Mouse (Mus musculus) limb, embryonic 11.5 days (tissue): ENCODE data around the gene Izumo1r. TPM values are rescaled to one million over a fixed set of nuclear protein-coding genes. Genes with fewer than 3 reads are reported as not detected.

Experiments
- ATAC-seq: fragments of 200-750 bp; cut with Nextera tagmentation; 2 replicates; pipeline ENCODE4 v1.8.0; 2017; ENCODE audit warnings: low read depth; ENCODE audit not compliant: insufficient number of reproducible peaks, low FRiP score, low TSS enrichment
- DNase-seq: peaks from one replicate; pipeline ENCODE4 v3.0.0-alpha.2; 2015; ENCODE audit warnings: low spot score
- H3K27ac ChIP-seq: fragments of 300-500 bp; sonication (generic); replicated peaks from 2 replicates; pipeline ENCODE4 v1.5.1; 2014; ENCODE audit warnings: low read depth, mild to moderate bottlenecking, low read length
- H3K27me3 ChIP-seq: fragments of 300-500 bp; sonication (generic); 2 replicates; pipeline ENCODE4 v1.6.1; 2014; ENCODE audit warnings: mild to moderate bottlenecking, low read length, mixed read lengths; ENCODE audit not compliant: control insufficient read depth, insufficient read depth
- H3K36me3 ChIP-seq: fragments of 300-500 bp; sonication (generic); 2 replicates; pipeline ENCODE4 v1.6.1; 2014; ENCODE audit warnings: mild to moderate bottlenecking, low read length, moderate library complexity, mixed read lengths; ENCODE audit not compliant: control insufficient read depth, insufficient read depth
- H3K4me1 ChIP-seq: fragments of 300-500 bp; sonication (generic); 2 replicates; pipeline ENCODE4 v1.6.1; 2014; ENCODE audit warnings: low read length, mixed read lengths; ENCODE audit not compliant: control insufficient read depth, insufficient read depth
- H3K4me2 ChIP-seq: fragments of 300-500 bp; sonication (generic); 2 replicates; pipeline ENCODE4 v1.6.1; 2014; ENCODE audit warnings: low read depth, mild to moderate bottlenecking, moderate library complexity; ENCODE audit not compliant: severe bottlenecking
- H3K4me3 ChIP-seq: fragments of 300-500 bp; sonication (generic); 2 replicates; pipeline ENCODE4 v1.5.1; 2014; ENCODE audit warnings: low read depth, low read length
- H3K9ac ChIP-seq: fragments of 300-500 bp; sonication (generic); 2 replicates; pipeline ENCODE4 v1.6.1; 2014; ENCODE audit warnings: mild to moderate bottlenecking, low read length
- H3K9me3 ChIP-seq: fragments of 300-500 bp; sonication (generic); 2 replicates; pipeline ENCODE4 v1.6.1; 2016; ENCODE audit warnings: low read length; ENCODE audit not compliant: control insufficient read depth
- WGBS: fragments of 180-500 bp; shearing (Covaris S2); extraction: QIAGEN DNeasy Blood & Tissue Kit; methylation state at CpG from one replicate; pipeline ENCODE4 v1.1.7; 2014; 5-methylcytosine and 5-hydroxymethylcytosine counted together
- polyA plus RNA-seq: library from polyadenylated mRNA; unstranded; fragments of >200 nt; fragmentation: Nextera tagmentation; extraction: Ambion mirVana; gene quantifications from 2 replicates; pipeline ENCODE4 v1.2.1, GENCODE M21; 2014

The Izumo1r gene
- polyA plus RNA-seq, 1 experiment from 2014 or later, result not detected

DNA sequence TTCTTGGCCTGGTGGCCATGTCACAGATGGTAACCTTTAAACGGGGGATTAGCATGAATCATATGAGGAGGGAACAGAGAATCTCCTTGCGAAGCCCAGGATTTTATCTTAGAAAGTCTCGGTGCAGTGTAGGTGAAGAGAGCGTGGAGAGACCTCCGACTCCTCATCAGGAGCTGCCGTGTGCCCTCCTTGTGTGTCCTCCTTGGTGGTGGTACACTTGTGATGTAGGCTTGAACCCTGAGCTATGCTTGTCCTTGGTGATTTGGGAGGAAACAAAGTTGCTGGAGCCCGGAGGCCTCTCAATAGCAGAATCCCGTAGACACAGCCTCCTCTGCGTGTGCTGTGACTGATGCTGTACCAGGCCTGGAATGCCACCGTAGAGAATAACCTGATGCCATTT, 32.9 kb downstream of the Izumo1r start:
- WGBS, result 88% methylated on average over 10 of the region's 10 CpGs
- H3K27ac ChIP-seq, result no peak overlapping the region
- no peaks in the 10 kb centered on the region for H3K4me1 ChIP-seq
- no peak overlapping the region for H3K9ac ChIP-seq
- H3K4me3 ChIP-seq, result no peak overlapping the region
- H3K9me3 ChIP-seq, result no peaks in the 10 kb centered on the region
- no peak for ATAC-seq
- no peaks in the 10 kb centered on the region for H3K27me3 ChIP-seq
- no peaks in the 10 kb centered on the region for H3K36me3 ChIP-seq
- no peak overlapping the region for H3K4me2 ChIP-seq
- no peak for DNase-seq

DNA sequence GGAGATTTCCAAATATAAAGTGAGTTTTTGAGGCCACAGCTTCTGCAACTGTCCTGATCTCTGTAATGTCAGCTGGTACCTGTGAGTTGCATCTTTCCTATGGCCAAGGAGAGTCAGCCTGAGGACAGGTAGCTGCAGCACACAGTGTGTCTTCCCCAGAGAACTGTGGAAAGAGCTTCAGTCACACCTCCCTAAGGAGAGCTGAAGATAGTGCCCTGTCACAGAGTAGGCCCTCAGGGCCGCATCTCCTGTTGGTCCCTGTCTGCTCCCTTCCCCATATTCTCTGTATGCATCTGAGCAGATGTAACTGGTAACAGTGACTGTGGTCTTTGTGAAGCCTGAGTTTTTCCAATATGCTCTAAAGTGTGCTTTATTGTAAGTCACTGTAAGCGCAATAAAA, 33.4 kb downstream of the Izumo1r start:
- Histone ChIP-seq H3K4me2 (no peak overlapping the region), H3K27ac (no peak overlapping the region), H3K27me3 (no peaks in the 10 kb centered on the region), H3K4me1 (no peaks in the 10 kb centered on the region), H3K36me3 (no peaks in the 10 kb centered on the region), H3K4me3 (no peak overlapping the region), H3K9me3 (no peaks in the 10 kb centered on the region), H3K9ac (no peak overlapping the region)
- 87% methylated on average over 2 of the region's 2 CpGs for WGBS
- DNase-seq (no peak), ATAC-seq (no peak)

- Histone ChIP-seq H3K4me2 (no peak overlapping the region), H3K27ac (no peak overlapping the region), H3K4me3 (no peak overlapping the region), H3K9me3 (no peaks in the 10 kb centered on the region), H3K9ac (no peak overlapping the region), H3K4me1 (no peaks in the 10 kb centered on the region), H3K36me3 (no peaks in the 10 kb centered on the region), H3K27me3 (no peaks in the 10 kb centered on the region)
- 94% methylated on average over 8 of the region's 8 CpGs for WGBS
- ATAC-seq (no peak), DNase-seq (no peak)
Measured at GRCm38 (mm10) chr9:14868326-14868725, 35.4 kb downstream of the Izumo1r start.

GRCm38 (mm10) chr9:14866957-14867356, 36.8 kb downstream of the Izumo1r start:
- no peaks in the 10 kb centered on the region for H3K36me3 ChIP-seq
- 35% methylated on average over 7 of the region's 7 CpGs for WGBS
- DNase-seq, result peak; percentile 55
- H3K9me3 ChIP-seq, result no peaks in the 10 kb centered on the region
- H3K4me2 ChIP-seq, result no peak overlapping the region
- H3K9ac ChIP-seq, result no peak overlapping the region
- no peak overlapping the region; the same call in 1 of the 2 replicates for H3K27ac ChIP-seq
- H3K27me3 ChIP-seq, result no peaks in the 10 kb centered on the region
- H3K4me3 ChIP-seq, result no peak overlapping the region
- ATAC-seq, result no peak
- no peaks in the 10 kb centered on the region for H3K4me1 ChIP-seq

DNA sequence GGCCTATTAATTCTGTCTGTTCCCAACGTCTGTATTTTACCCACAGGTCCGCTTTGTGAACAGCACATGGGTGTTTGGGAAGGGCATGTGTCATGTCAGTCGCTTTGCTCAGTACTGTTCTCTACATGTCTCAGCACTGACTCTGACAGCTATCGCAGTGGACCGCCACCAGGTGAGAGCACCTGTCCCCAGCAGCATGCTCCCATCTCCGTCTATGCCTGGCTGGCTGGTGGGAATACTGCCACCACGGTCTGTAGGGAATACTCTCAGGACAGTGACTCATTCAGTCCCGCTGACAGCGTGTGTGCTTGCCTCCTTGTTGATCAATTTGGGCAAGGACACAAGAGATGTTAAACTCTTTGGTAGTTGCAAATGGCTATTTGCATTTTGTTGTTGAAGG, 39.0 kb downstream of the Izumo1r start:
- Histone ChIP-seq H3K36me3 (no peaks in the 10 kb centered on the region), H3K4me1 (peaks cover 5% of the 10 kb centered on the region; the same call in 1 of the 2 replicates), H3K9ac (no peak overlapping the region), H3K9me3 (no peaks in the 10 kb centered on the region; the same call in 1 of the 2 replicates), H3K27ac (no peak overlapping the region), H3K27me3 (peaks cover 13% of the 10 kb centered on the region), H3K4me2 (no peak overlapping the region), H3K4me3 (no peak overlapping the region)
- WGBS, result 85% methylated on average over 9 of the region's 9 CpGs
- ATAC-seq (no peak), DNase-seq (no peak)

GRCm38 (mm10) chr9:14863126-14863525, 40.6 kb downstream of the Izumo1r start:
- Histone ChIP-seq H3K36me3 (no peaks in the 10 kb centered on the region), H3K4me2 (no peak overlapping the region), H3K27ac (no peak overlapping the region), H3K4me1 (peaks cover 6% of the 10 kb centered on the region; the same call in 1 of the 2 replicates), H3K27me3 (peaks cover 25% of the 10 kb centered on the region), H3K9ac (no peak overlapping the region), H3K4me3 (no peak overlapping the region), H3K9me3 (no peaks in the 10 kb centered on the region; the same call in 1 of the 2 replicates)
- ATAC-seq (no peak), DNase-seq (no peak)
- WGBS, result 63% methylated on average over 3 of the region's 3 CpGs

GRCm38 (mm10) chr9:14859868-14860639, 43.7 kb downstream of the Izumo1r start, which contains the start of gene Gpr83:
Gene Gpr83, plus strand, starts transcription at chr9:14860210.
- peak within 1 kb of the TSS; percentile 40; the same call in 1 of the 2 replicates for H3K9ac ChIP-seq
- H3K9me3 ChIP-seq, result no peaks in the 10 kb centered on the region; the same call in 1 of the 2 replicates
- H3K4me1 ChIP-seq, result peaks cover 6% of the 10 kb centered on the region; the same call in 1 of the 2 replicates
- peak; percentile 71 for DNase-seq
- H3K36me3 ChIP-seq, result no peaks in the 10 kb centered on the region
- peak within 1 kb of the TSS; percentile 88 for H3K4me2 ChIP-seq
- H3K4me3 ChIP-seq, result peak within 1 kb of the TSS; percentile 38
- peaks cover 25% of the 10 kb centered on the region for H3K27me3 ChIP-seq
- peak; percentile 61 for ATAC-seq
- H3K27ac ChIP-seq, result no peak within 1 kb of the TSS
- 1% methylated on average over 47 of the region's 47 CpGs for WGBS

DNA sequence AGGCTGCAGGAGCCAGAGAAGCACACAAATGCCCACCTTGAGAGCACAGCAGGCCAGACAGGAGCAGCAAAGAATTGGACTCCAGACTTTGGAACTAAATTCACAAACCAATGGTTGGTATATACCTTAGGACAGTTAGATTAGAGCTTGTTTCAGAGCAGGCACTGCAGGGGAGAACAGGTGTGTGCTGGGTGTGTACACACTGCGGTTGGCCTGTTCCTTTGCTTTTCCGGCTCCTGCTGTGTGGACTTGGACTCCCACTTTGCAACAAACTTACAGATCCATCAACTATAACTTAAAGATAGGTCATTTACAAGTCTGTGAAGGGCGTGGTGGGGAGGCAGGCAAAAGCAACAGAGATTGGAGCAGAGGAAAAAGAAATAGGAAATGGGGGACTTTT, 45.0 kb downstream of the Izumo1r start:
- ATAC-seq (no peak), DNase-seq (no peak)
- H3K36me3 ChIP-seq, result no peaks in the 10 kb centered on the region
- H3K9ac ChIP-seq, result no peak overlapping the region
- WGBS, result 79% methylated on average over 3 of the region's 3 CpGs
- H3K4me2 ChIP-seq, result no peak overlapping the region
- H3K27ac ChIP-seq, result no peak overlapping the region
- H3K4me1 ChIP-seq, result peaks cover 6% of the 10 kb centered on the region; the same call in 1 of the 2 replicates
- no peaks in the 10 kb centered on the region; the same call in 1 of the 2 replicates for H3K9me3 ChIP-seq
- peaks cover 25% of the 10 kb centered on the region for H3K27me3 ChIP-seq
- no peak overlapping the region for H3K4me3 ChIP-seq
